Mouse (Mus musculus) cerebellum, adult 2 months (tissue): ENCODE data around the gene Hoxb8. TPM values are rescaled to one million over a fixed set of nuclear protein-coding genes. Genes with fewer than 3 reads are reported as not detected.

Experiments used
- DNase-seq, 2 experiments: peaks; one replicate each; pipeline ENCODE4 v3.0.0; 2021
- H3K27ac ChIP-seq: fragments of 200-500 bp; 2 replicates; pipeline ENCODE4 v1.5.1; 2012; ENCODE audit warnings: low read length, control low read depth, inconsistent platforms; ENCODE audit not compliant: insufficient read depth
- H3K27me3 ChIP-seq: fragments of 200-500 bp; 2 replicates; pipeline ENCODE4 v1.6.1; 2012; ENCODE audit warnings: inconsistent platforms, mild to moderate bottlenecking, low read length, moderate library complexity; ENCODE audit not compliant: control insufficient read depth, insufficient read depth
- H3K4me1 ChIP-seq: fragments of 200-500 bp; 2 replicates; pipeline ENCODE4 v1.6.1; 2011; ENCODE audit warnings: low read length; ENCODE audit not compliant: control insufficient read depth, insufficient read depth
- H3K4me3 ChIP-seq: fragments of 200-500 bp; replicated peaks from 2 replicates; pipeline ENCODE3; 2011; ENCODE audit warnings: mild to moderate bottlenecking, low read depth, low read length, control low read depth; ENCODE audit not compliant: insufficient read depth
- CTCF ChIP-seq: fragments of 200-500 bp; IDR thresholded peaks from 2 replicates; pipeline ENCODE4 v1.5.1; 2011; ENCODE audit warnings: low read depth, mild to moderate bottlenecking, control low read depth, low read length, moderate library complexity, borderline replicate concordance; ENCODE audit not compliant: insufficient read depth
- POLR2A ChIP-seq: fragments of 200-500 bp; IDR thresholded peaks from 2 replicates; pipeline ENCODE4 v1.6.1; 2011; ENCODE audit warnings: low read length, control low read depth, borderline replicate concordance; ENCODE audit not compliant: insufficient read depth
- WGBS: fragments of 180-500 bp; shearing (Covaris S2); methylation state at CpG from one replicate; pipeline ENCODE4 v1.1.7; 2018; 5-methylcytosine and 5-hydroxymethylcytosine counted together
- polyA plus RNA-seq: library from polyadenylated mRNA; depleted of rRNA; stranded (reverse); fragments of >200 nt; gene quantifications from 2 replicates; pipeline ENCODE4 v1.2.3, GENCODE M21; 2012

Gene Hoxb8
- polyA plus RNA-seq, 1 experiment, result 0.11 TPM

DNA sequence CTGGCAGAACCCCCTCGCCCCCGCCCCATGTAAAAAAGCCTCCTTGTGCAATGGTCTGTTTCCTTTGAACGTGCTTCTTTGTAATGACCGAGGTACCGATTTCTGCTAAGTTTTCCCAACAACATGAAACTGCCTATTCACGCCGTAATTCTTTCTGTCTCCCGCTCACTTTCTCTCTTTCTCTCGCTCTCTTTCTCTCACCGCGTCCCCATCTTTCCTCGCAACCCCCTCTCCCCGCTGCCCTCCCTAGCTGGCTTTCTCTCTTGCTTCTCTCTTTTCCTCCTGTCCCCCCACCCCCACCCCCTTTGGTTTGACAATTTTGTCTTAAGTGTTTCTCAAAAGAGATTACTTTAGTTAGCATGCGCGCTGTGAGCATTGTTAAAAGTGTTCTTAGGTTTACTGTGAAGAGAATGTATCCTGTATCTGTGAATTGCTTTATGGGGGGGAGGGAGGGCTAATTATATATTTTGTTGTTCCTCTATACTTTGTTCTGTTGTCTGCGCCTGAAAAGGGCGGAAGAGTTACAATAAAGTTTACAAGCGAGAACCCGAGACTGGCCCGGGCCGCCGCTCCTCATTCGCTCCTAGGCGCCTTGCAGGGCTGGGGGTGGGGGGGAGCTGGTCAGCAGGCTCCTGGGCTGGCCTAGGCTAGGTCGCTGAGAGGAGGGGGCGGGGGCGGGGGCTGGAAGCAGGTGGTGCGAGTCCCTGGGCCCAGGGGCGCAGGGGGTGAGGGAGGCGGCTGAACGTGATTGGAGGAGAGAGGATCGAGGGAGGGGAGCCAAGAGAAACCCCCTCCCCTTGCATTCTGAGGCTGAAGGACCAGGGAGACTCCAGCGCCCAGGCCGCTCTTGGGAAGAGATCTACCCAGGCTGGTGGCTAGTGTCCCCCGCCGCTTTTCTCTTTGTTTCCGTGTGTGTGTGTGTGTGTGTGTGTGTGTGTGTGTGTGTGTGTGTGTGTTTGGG lies 3.3 kb downstream of the Hoxb8 start:
- WGBS, result 2% methylated on average over 37 of the region's 37 CpGs
- Histone ChIP-seq H3K27me3 (peaks cover 29% of the 10 kb centered on the region; the same call in 1 of the 2 replicates), H3K4me3 (no peak overlapping the region), H3K4me1 (no peaks in the 10 kb centered on the region), H3K27ac (no peak overlapping the region)
- no peak for DNase-seq
- TF ChIP-seq CTCF (no peak), POLR2A (no peak)

DNA sequence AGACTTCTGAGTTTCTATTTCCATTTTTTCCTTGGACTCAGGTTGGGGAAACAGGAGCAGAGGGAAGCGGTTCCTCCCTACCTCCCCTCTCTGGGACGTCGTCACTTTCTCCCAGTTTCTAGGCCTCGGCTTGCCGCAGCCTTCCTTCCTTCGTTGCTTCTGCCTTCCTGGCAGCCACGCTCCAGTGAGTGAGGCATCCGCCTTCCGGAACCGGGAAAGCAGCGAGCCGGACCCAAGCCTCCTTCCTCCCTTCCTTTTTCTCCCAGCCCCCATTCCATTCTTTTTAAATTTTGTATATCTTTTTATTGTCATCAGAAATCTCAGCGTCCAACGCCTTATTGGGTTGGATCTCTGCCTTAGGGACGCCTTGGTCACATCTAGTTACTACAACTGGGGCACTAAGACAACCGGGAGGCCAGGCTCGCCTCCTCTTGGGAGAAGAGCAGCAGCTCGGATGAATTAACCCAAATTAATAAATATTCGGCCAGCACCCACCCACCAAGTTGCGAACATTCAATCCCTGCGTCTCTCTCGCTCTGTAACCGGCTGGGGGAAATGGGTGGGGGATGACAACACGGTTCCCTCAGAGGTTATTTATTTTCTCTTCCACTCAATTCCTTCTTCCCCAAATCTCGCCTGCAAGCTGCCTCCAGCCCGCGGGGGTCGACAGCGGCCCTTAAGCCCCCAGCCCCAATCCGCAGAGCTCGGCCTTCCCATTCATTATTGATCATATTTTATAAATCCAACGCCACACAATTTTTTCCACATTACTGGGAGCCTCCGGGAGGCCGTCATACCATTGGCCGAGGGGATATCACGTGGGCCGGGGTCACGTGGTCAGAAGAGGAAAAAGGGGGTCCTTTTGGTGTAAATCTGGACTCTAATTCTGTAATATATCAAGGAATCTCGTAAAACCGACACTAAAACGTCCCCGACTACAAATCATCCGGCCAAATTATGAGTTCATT lies 4.3 kb downstream of the Hoxb8 start, which contains the start of gene Hoxb7:
Gene Hoxb7, plus strand, starts transcription at position 853 of the 968 bp plus-strand sequence.
- TF ChIP-seq CTCF (no peak), POLR2A (no peak)
- 4% methylated on average over 43 of the region's 43 CpGs for WGBS
- Histone ChIP-seq H3K4me3 (no peak within 1 kb of the TSS), H3K4me1 (no peaks in the 10 kb centered on the region), H3K27ac (no peak within 1 kb of the TSS), H3K27me3 (peaks cover 29% of the 10 kb centered on the region; the same call in 1 of the 2 replicates)
- DNase-seq, result no peak

- H3K4me3 ChIP-seq, result no peak overlapping the region
- 2% methylated on average over 54 of the region's 55 CpGs for WGBS
- no peak for DNase-seq
- peaks cover 31% of the 10 kb centered on the region; the same call in 1 of the 2 replicates for H3K27me3 ChIP-seq
- H3K27ac ChIP-seq, result no peak overlapping the region
- no peaks in the 10 kb centered on the region for H3K4me1 ChIP-seq
- TF ChIP-seq CTCF, result no peak
- TF ChIP-seq POLR2A, result no peak
Observed at GRCm38 (mm10) chr11:96286739-96287385, 5.2 kb downstream of the Hoxb8 start.

- no peak overlapping the region for H3K4me3 ChIP-seq
- H3K27ac ChIP-seq, result no peak overlapping the region
- DNase-seq, result no peak
- WGBS, result 2% methylated on average over 9 of the region's 9 CpGs
- H3K27me3 ChIP-seq, result peaks cover 34% of the 10 kb centered on the region; the same call in 1 of the 2 replicates
- no peak for TF ChIP-seq POLR2A
- no peak for TF ChIP-seq CTCF
- H3K4me1 ChIP-seq, result no peaks in the 10 kb centered on the region
Observed at GRCm38 (mm10) chr11:96287411-96287810, 5.7 kb downstream of the Hoxb8 start.

DNA sequence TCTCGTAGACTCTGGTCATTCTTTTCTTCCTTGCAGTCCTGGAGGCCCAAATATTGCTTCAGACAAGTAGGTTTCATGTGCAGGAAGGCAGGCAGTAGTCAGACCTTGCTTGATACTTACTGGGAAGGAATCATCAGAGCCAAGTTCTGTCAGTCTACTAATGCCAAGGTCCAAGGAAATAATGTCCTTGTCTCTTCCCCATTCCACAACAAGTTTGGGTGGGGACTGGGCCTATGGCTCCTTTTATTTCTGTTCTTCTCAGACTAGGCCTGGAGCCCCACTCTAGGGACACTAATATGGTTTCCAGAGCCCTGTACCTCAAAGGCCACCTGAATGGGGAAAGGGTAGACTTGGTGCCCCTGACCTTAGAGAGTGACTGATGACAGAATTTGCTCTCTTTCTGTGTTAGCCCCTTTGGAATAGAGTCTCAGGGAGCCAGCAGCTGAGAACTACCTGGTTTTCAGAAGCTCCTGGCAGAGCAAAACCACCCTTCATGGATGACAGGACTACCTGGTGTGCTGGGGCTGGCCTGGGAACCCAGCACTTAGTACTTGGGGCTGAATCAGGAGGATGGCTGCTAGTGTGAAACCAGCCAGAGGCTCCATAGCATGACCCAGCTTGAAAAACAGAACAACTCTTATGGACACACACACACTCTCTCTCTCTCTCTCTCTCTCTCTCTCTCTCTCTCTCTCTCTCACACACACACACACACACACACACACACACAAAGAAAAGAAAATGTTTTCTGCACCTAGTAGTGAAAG lies 6.9 kb downstream of the Hoxb8 start:
- Histone ChIP-seq H3K4me1 (no peaks in the 10 kb centered on the region), H3K27me3 (peaks cover 34% of the 10 kb centered on the region; the same call in 1 of the 2 replicates), H3K27ac (no peak overlapping the region), H3K4me3 (no peak overlapping the region)
- TF ChIP-seq POLR2A, result no peak
- TF ChIP-seq CTCF, result no peak
- WGBS, result 3% methylated on average over 1 of the region's 1 CpGs
- DNase-seq, result no peak

GRCm38 (mm10) chr11:96289293-96289692 lies 7.6 kb downstream of the Hoxb8 start:
- Histone ChIP-seq H3K27ac (no peak overlapping the region), H3K4me3 (no peak overlapping the region), H3K27me3 (peaks cover 33% of the 10 kb centered on the region; the same call in 1 of the 2 replicates), H3K4me1 (no peaks in the 10 kb centered on the region)
- TF ChIP-seq CTCF (no peak), POLR2A (no peak)
- DNase-seq, result no peak
- 4% methylated on average over 21 of the region's 21 CpGs for WGBS
